Mouse (Mus musculus) c-Kit-negative CD71-positive TER-119-positive erythroid progenitor cells, embryonic 14.5 days (primary cell): ENCODE data around the gene Uvrag.
A peak's percentile ranks its signal among the peaks of the same experiment; 100 is the strongest.

Source experiments
- DNase-seq: peaks from one replicate; pipeline ENCODE4 v3.0.0-alpha.2; 2013; ENCODE audit warnings: low read depth, low spot score

The Uvrag gene

DNA sequence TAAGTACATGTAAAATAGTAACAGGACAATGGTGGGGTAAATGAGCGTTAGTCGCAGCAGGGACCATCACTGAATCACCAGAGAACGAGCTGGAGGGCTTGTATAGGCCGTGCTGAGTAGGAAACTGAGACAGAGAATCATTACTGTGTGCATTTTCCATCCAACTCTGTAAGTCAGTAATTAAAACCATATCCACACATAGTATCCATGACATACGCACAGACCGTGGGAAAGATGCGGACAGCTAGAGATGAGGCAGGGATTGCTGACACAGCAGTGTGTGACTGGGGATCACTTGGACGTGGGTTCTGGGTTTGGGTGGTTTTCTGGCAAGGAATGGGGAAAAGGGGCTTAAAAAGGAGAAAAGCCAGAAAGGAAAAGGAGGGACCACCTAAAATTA lies 81.0 kb downstream of the Uvrag start:
- no peak for DNase-seq

DNA sequence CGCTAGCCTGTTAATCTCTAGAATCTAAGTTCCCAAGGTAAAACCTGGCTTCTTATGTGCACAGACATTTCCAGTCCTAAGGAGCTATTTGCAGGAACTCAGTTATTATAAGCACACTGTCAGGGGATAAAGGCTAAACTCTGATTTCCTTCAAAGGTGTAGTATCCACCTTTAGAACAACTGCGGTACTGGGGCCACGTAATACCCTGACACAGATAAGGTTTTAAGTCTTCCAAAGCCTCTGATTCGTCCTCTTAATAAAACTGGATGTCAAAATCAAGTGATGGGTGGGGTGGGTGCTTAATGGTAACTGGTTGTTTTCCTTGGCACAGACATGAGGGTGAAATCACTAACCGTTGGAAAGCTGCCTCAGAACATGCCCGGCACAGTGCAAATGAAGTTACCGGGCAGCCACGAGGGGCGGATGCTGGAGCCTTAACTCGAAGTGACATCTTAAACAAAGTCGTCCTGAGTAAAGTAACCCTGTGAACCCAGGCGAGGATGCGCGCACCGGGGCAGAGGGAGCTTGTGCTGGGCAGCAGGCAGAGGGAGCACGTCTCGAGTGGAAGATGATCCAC lies 83.8 kb downstream of the Uvrag start:
- DNase-seq = no peak

DNA sequence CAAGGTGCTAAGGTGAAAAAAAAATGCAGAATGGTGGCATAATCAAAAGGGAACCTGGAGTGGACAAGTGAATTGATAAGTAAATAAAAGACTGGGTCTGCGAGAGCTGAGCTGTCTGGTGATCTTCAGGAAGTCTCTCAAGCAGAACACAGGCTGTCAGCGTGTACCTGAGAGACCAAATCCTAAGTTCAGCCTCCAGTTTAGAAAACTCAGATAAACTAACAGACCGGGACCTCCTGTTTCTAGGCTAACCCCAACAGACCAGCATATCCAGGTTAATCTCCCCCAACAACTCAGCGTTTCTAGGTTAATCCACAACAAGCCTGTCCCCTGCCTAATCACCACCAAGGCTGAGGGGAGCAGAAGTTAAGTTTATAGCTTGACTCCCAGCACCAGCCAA lies 87.3 kb downstream of the Uvrag start:
- no peak for DNase-seq

DNA sequence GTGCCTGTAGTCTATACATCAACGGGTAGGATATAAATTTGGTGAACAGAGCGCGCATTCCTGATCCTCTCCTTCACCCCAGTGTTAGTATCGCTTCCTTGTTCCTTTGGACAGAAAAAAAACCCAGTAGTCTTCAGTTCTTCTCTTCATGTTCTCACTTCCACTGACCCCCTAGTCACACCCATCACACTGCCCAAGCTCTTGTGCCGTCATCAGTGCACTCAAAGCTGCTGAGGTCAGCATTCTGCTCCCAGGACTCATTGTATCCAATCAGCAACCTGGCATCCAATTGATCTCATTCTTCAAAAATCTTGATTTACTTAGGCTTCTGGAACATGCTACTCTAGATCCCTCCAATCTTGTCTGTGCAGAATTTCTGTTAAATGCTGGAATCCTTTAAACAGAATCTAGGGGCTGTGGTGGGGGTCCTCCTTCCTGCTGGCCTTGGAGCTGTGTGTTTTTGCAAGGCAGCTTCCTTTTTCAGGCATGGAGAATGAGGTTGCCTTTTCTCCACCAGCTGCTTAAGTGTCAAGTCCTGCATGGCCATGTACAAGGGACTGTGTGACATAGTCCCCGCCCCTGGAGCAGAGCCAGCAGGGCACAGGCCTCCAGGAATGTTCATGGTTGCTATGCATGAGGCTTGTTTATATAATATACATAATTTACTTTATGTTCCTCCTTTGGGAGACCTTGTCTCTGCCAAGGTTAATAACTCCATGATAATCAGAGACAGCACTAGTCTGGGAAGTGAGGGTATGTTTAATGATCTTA lies 88.3 kb downstream of the Uvrag start:
- no peak for DNase-seq

DNA sequence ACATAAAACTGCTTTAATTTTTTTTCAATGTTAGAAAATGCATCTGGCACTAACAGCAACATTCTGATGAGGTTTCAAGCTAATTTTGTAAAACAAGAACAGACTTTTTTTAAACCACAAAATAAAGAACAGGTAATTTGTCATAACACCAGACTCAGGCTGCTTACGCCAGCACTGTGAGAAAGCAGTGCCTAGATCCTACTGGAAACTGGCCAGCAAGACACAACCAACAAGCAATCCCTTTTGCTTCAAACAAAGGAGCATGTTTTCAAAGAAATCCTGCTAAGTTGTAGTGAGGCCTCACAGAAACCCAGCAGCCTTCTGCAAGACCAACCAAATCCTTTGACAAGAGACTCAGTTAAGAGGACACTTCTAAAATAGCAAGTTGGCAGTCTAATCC lies 90.1 kb downstream of the Uvrag start:
- no peak for DNase-seq

DNA sequence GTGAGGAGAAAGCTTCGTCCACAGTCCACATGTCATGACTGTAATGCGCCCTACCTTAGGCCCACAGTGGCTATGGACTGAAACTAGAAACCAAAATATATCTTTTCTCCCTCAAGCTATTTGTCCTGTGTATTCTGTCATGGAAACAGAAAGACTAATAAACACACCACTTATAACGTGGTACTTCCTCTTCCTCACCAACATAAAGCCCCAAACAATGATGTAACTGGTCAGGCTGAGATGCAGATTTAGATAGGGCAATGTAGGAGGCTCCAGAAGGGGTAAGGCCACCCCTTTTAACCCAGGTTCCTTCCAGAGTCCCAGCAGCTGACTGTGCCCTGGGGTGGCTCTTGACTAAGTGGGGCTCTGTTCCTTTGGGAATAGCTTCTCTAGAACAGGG lies 91.0 kb downstream of the Uvrag start:
- DNase-seq = no peak

DNA sequence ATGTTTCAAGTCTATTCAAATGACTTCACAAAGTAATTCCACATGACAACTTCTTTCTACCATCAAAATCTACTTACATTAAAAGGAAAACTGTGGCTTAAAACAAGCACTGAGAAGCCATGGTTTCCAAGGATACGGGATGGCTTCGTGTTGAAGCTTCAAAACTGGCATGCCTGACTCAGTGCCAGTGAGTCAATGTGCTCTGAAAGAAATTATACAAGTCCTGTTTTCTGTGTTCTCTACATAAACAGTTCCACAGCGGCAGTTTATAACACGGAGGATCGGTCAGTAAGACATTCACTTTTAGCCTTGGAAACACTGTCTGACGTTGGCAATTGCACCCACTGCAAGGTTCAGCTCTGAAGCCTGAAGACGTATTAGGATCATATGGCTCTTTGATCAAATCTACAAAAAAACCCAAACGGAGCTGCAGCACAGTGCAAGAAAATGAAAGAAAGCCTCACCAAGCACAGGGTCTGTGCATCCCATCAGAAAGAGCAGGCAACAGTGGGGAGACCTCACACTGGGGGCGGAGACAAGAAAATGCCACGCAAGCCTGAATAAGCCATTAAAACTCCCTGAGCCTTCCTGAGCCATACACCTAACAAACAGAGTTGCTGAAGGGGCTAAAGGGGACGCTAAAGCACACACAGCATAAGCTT lies 94.3 kb downstream of the Uvrag start:
- no peak for DNase-seq

DNA sequence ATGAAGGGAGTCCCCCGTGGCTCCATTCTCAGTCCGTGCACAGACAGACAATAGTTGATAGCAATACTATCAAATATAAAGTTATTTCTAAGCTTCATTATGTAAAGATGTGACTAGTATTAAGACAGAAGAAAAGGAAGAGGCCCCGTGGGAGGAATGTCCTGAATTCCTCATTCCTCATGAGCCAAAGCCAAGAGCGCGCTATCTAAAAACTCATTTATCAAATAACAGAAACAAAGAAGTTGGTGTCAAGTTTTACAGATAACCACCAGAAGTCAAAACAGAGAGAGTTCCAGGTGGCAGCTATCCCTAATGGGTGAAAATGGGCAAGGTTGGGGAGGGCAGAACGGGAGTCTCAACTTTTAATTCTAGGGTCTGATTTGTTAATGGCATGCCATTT lies 95.4 kb downstream of the Uvrag start:
- no peak for DNase-seq

DNA sequence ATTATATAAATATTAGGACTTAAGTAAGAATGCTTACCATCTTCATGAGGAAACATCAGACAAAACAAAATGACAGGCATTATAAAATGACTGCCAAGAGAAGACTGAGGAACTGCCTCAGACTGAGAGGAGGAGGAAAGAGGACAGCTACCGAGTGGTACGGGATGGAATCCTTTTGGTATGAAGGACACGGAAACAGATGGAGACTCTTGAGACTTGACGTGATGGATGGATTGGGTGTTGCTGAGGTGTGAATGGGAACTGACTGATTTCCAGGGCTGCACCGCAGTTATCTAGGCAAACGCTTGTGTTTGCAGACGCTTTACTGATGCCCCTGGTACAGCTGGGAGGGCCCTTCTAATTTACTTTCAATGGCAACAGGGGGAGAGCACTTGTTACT lies 97.0 kb downstream of the Uvrag start:
- no peak for DNase-seq

DNA sequence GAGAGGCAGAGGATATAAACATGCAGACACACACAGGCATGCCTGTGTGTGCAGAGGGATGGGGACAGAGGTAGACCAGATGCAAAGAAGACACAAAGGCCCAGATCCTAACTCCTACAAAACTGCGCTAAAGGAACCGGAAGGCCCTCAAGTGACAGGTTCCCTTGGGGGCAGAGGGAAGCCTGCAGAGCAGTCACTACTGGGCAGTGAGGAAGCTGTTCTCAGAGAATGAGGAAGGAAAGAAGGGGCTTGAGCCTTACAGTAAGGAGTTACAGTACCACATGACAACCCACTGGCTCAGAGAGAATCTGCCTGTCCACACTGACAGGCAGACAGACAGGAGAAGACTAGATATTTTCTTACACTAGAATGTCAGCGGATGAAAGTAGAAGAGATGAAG lies 97.6 kb downstream of the Uvrag start:
- no peak for DNase-seq

DNA sequence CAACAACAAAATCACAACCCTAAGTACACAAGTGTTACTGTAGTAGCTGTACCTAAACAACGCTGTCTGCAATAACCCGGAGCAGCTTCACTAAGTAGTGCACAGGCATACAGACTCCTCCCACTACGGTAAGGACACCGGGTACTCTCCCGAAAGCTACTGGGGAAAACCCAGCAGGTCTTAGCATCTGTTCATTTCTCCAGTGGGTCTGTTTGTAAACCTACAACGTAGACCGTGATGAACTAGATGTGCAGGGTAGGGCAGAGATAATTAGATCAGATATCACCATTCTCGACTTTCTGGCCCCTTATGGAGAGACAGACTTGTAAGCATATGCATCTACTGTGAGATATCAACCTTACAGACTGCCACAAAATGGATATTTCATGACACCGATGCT lies 99.1 kb downstream of the Uvrag start:
- no peak for DNase-seq

DNA sequence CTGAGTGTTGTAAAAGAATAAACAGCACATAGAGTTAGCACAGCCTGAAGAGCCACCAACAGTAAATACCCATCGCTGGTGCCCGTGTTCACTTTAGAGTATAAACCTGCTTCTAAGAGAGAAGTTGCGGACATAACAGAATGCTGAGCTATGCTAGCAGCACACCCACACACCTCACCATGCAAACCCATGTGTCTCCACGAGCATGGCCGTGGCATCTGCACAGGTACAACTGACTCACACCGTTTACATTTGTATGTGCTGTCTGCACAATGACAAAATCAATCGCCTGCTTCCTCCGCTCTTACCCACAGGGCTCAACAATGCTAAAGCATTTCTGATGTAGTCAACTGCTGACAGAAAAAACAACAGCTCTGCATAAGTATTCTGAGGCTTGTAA lies 101.0 kb downstream of the Uvrag start:
- DNase-seq = no peak

DNA sequence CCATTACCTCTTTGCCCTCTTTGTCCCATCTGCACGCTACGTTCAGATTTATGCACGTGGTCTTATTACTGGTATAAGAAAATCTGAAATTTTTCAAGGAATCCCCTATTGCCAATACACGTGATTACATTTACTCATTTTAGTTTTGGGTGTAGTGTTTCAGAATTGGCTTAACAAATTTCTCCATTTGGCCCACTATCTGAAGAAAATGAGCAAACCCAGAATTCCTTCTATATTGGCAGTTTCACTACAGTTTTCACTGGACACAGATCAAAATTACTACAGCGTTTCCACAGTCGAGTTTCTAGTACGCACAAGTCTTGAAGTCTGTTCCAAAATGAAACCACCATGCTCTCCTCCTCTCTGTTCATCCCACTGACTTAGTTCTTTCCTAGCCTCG lies 104.7 kb downstream of the Uvrag start:
- DNase-seq = no peak

DNA sequence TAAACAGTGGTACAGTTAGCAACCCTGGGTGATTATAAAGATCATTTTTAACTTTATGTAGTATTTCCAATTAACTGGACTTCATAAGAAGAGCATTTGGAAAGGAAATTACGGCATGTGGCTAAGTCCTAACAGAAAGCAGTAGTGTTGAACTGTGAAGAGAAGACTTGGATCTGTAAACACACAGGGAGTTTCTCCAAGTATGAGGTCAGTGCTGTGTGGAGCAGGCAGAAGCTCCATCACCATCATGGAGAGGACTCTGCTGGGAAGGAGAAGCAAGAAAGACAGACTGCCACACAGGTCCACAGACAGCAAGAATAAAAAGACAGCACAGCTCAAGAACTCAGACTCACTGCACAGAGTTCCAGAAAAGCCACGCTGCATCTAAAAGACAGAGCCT lies 106.0 kb downstream of the Uvrag start:
- DNase-seq = no peak

DNA sequence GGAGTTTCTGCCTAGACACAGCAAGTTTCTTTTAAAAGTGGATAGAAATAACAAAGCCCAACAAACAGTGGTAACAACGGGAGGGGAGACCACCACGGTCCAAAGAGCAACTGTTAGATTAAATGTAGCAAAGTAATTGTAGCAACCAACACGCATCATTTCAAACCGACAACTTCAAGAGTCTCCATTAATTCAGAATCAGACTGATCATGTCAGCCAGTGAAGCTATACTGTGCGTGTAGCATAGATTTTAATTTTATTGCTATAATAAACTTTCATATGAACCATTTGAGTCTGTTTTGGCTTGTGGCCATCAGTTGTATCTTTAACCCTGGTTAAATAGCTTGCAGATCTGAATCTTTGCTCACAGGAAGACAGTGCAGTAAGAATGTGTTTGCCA lies 107.1 kb downstream of the Uvrag start:
- DNase-seq = no peak

DNA sequence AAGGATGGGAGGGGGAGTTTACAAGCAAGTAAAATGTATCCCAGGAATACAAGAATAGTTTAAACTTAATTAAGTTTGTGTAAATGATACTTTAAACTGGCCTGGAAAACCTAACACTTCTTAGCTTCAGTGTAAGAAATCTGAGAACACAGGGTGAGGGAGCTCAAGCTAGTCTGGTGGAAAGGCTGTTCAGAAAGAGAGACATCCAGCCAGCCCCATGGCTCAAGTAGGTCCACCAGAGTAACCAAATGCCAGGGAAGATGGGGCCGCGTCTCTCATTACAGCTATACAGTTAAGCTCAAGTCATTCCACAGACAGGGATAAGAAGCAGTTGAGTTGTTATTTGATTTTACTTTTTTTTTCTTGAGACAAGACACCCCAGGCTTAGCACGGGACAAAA lies 107.6 kb downstream of the Uvrag start:
- DNase-seq = no peak

DNA sequence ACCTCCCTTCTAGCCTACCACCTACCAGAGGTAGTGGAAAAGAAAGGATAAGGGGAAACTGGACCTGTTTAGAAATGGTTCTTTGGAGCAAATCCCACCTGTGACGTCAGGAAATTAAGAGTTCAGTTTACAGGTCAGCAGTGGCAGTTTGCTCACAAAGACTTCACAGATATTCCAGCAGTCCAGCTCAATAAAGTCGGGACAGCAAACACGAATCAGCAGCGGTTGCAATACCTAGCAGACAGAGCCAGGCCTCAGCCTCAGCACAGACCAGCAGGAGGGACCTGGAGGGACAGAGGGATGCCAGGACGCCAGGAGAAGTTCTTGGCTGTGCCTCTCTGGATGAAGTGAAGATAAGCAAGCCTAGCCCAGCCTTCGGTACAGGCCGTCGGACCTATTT lies 108.9 kb downstream of the Uvrag start:
- no peak for DNase-seq

DNA sequence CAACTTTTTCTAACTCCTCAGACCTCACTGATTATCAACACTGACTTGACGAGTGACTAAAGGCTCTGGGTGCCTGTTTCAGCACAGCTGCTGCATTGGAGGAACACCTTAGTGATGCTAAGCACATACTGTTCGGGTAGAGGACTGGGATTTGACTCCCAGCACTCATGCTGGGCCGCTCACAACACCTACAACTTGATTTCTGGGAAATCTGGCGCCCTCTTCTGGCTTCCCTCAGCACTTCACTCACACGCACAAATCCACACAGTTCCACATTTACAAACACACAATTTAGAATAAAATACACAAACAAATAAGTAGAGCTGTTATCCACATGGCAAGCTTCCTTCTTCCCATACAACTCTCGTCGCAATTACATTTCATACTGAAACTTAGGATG lies 112.8 kb downstream of the Uvrag start:
- DNase-seq = peak; percentile 6

DNA sequence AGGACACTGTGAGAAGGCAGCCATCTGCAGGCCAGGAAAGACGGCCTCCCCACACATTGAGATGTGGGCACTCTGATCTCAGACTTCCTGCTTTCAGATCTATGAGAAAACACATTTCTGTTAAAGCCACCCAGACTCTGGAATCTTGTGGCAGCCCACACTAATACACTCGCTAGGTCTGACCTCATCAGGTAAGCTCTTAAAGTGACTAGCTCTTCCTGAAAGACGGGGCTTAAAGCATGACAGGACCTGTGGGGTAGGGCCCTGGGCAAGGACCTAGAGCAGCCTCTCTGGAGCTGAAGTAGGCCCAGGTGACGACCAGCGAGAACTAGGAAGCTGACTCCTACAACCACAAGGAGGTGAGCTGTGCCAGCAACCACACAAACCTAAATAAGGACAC lies 113.8 kb downstream of the Uvrag start:
- DNase-seq = no peak

DNA sequence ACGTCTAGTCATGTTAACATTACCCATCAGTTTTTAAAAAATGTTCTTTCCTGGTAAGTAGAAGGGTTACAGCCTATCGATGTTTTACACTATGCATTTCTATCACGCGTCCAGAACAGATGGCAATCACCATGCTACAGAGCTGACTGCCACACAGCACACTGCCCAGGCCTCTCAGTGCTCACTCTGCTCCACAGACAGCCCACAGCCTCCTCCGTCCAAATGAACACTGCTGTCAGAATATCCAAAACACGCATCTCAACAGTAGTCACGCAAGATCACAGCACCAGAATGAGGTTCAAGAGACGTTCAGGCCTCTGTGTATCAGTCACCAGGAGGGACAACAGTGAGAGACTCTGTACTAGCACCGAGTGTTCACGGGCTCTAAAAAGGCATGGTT lies 115.0 kb downstream of the Uvrag start:
- no peak for DNase-seq

DNA sequence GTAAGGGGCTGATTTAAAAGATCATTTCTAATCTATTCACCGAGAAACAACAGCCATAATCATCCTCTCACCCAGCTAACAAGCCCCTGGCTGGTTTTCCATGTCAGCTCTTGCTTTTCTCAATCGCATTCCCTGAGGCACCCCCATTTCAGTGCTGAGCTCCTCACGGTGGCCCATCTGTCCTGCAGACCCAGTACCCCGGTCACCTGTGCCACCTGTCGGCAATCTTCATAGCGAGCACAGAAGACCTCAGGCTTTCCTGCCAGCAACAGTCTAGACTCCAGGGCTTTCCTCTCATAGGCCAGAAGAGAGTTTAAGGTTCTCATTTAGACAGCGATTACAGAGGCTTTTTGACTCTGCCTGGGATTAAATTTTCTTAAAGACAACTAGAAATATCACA lies 115.7 kb downstream of the Uvrag start:
- no peak for DNase-seq

DNA sequence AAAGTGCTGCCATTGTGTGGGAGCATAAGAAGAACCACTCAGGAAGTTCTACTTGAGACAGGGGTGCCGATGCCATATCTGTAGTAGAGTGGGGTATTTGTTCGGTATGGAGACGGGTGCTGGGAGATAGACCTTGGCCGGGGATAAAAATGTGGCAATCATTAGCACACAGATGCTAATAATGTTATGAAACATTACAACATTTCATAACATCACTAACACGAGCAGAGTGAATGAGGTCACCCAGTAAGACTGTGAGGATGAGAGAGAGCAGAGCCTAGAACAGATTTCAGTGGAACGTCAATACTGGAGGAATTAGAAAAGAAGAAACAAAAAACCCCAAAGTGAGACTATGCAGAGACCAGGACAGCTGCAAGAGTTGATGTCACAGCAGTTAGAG lies 116.2 kb downstream of the Uvrag start:
- no peak for DNase-seq

DNA sequence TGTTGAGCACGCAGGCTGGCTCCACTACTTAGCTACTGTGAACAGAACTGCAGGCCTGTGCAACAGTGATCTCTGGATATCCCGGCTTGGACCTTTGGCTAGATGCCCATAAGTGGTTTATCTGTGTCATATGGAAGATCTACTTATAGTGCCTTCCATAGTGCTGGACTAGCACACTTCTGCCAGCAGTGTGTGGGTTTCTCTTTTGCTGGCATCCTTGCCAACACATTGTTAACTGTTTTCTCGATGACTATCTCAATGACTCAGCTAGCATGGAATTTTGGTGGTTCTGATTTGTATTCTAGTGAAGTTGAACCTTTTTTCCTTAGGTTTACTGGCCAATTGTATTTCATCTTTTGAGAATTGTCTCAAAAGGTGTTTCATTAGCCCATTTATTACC lies 117.0 kb downstream of the Uvrag start:
- DNase-seq = no peak
